Mouse (Mus musculus): Measurements from ENCODE around the gene Dll4. TPM values are rescaled to one million over a fixed set of nuclear protein-coding genes. Genes with fewer than 3 reads are reported as not detected.

Dll4 gene
- total RNA-seq, 4 experiments from 2014 or later: 2.0 to 3.9 (median 3.0) TPM

Other genes with a start within 250 kb of the Dll4 start
- 1 to 10 TPM in 2 of 4 experiments, under 1 TPM in 2; 0.54 to 4.2 (median 1.2) TPM for gene Rad51, start 213.0 kb upstream of the Dll4 start, total RNA-seq (2022)
- gene Rmdn3, start 168.8 kb upstream of the Dll4 start, total RNA-seq (2022): 10 to 100 TPM; 39.4 to 58.8 (median 48.2) TPM
- gene Gchfr, start 158.0 kb upstream of the Dll4 start, total RNA-seq (2022): not detected
- gene Gm14137, start 151.3 kb upstream of the Dll4 start, total RNA-seq (2022): under 1 TPM in 1 of 4 experiments, not detected in 3; 0.16 TPM
- gene Zfyve19, start 117.2 kb upstream of the Dll4 start, total RNA-seq (2022): 10 to 100 TPM; 29.3 to 44.8 (median 35.4) TPM
- gene Dnajc17, start 117.0 kb upstream of the Dll4 start, total RNA-seq (2022): 10 to 100 TPM; 15.9 to 21.6 (median 19.1) TPM
- gene Ppp1r14d, start 95.9 kb upstream of the Dll4 start, total RNA-seq (2022): not detected
- 1 to 10 TPM; 2.0 to 3.7 (median 3.2) TPM for gene Spint1, start 88.4 kb upstream of the Dll4 start, total RNA-seq (2022)
- gene Rhov, start 54.5 kb upstream of the Dll4 start, total RNA-seq (2022): 10 to 100 TPM; 11.1 to 12.5 (median 11.7) TPM
- 10 to 100 TPM; 46.8 to 52.2 (median 49.4) TPM for gene Vps18, start 37.0 kb upstream of the Dll4 start, total RNA-seq (2022)
- gene Chac1, start 25.4 kb downstream of the Dll4 start, total RNA-seq (2022): 10 to 100 TPM in 1 of 4 experiments, 1 to 10 TPM in 3; 6.9 to 10.9 (median 8.1) TPM
- 10 to 100 TPM; 21.1 to 24.9 (median 23.3) TPM for gene Ino80, start 151.9 kb downstream of the Dll4 start, total RNA-seq (2022)
- 1 to 10 TPM in 2 of 4 experiments, under 1 TPM in 2; 0.59 to 1.9 (median 1.00) TPM for gene Exd1, start 221.8 kb downstream of the Dll4 start, total RNA-seq (2022)
- 100 to 1,000 TPM; 161 to 184 (median 175) TPM for gene Chp1, start 221.9 kb downstream of the Dll4 start, total RNA-seq (2022)

Measured in left cerebral cortex, adult 8-10 months (tissue).